Mouse (Mus musculus): ENCODE data around the gene Epb41l4b. TPM values are rescaled to one million over a fixed set of nuclear protein-coding genes. Genes with fewer than 3 reads are reported as not detected.

The Epb41l4b gene
- 6.7 and 8.4 TPM in 2 replicates for polyA plus RNA-seq (2015; fragmentation: Nextera tagmentation; extraction: Ambion mirVana)

DNA sequence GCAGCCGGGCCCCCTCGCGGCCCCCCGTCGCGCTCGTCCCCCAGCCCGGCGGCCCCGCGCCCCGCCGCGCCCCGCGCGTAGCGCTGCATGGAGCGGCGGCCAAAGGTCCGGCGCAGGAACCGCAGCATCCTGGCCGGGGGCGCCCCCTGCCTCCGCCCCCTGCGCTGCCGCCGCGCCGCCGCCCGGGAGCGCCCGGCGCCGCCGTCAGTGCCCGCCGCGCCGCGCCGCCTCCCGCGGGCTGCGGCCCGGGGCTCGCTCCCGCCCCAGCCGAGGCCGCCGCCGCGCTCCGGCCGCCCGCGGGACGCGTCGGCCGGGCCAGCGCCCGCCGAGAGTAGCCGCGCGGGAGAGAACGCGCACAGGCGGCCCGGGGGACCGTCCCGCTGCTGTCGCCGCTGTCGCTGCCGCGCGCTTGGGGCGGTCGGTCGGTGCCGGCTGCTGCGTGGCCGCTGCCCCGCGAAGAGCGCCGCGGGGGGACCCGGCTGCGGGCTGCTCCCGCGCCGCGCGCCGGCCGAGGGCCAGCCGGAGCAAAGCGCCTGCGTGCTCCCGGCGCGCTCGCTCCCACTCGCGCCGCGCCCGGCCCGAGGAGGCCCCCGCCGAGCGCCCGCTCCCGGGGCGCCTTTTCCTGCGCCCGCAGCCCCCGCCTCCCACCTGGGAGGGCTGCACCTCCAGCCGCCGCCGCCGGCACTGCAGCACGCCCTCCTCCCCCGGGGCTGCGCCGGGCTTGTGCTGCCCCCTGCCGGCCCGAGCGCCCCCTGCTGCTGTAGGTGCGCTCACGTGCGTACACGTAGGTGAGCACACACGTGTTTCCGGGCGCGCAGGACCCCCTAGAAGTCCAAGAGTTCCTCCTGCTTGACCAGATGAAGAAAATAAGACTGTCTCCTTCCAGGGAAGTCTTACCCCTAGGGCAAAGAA, at the start of gene Epb41l4b:
Gene Epb41l4b (minus strand): TSS at position 412 of the 912 bp plus-strand sequence.
- H3K4me1 ChIP-seq (ENCODE audit: insufficient read depth) = peaks cover 5% of the 10 kb centered on the region
- ATAC-seq (peak; percentile 73), DNase-seq (peak; percentile 85)
- H3K4me2 ChIP-seq (ENCODE audit: low read depth, low read length) = peak within 1 kb of the TSS; percentile 82
- peak within 1 kb of the TSS; percentile 39 for H3K27ac ChIP-seq (ENCODE audit: low read depth)
- peaks cover 25% of the 10 kb centered on the region for H3K27me3 ChIP-seq (ENCODE audit: insufficient read depth, low read length)
- H3K36me3 ChIP-seq (replicated peaks; ENCODE audit: insufficient read depth, low read length) = no peaks in the 10 kb centered on the region
- H3K4me3 ChIP-seq (ENCODE audit: low read depth, low read length) = peak within 1 kb of the TSS; percentile 58
- WGBS (ENCODE audit: insufficient replicate concordance) = under 1% methylated on average over 56 of the region's 142 CpGs
- H3K9ac ChIP-seq (replicated peaks) = peak within 1 kb of the TSS; percentile 64
- TF ChIP-seq CTCF (IDR thresholded peaks at IDR 0.05; ENCODE audit: low read depth) (peak; percentile 88), EP300 (IDR thresholded peaks at IDR 0.05; ENCODE audit: low read depth) (no peak)
- no peaks in the 10 kb centered on the region for H3K9me3 ChIP-seq (ENCODE audit: low read length)

DNA sequence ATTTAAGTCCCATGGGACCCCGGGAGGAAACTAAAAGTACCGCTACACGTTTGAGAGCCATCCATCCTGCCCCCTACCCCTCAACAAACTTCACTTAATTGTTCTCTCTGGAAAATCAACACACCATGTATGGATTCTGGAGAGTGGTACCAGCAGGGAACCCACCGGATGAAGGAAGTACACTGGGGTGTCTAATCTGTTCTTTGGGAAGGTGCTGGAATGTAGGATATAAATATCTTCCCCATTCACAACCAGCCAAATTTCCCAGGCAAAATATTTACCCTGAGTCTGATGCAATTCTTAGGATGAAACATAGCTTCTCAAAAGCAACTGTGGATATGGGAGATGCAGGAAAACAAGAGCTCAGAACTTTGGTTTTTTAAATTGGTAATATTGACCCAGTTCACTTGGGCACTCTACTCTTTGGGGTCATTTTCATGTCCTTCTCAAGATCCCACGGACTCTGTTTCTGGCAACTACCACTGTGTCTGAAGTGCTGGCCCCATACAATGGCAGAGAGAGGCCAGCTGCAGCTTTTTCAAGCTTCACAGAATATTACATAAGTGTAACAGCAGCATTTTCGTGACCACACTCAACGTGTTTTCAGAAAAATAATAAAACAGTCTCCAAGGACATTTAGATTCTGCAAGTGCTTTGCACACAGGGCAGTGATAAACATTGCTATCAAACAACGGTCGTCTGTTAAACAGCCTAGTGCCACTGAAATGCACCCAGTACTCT, 48.5 kb upstream of the Epb41l4b start:
- no peaks in the 10 kb centered on the region for H3K4me1 ChIP-seq (ENCODE audit: insufficient read depth)
- H3K27me3 ChIP-seq (ENCODE audit: insufficient read depth, low read length) = 0 out of 2 replicates have a peak, but pooled peaks cover under 1% of the 10 kb centered on the region
- no peaks in the 10 kb centered on the region for H3K9me3 ChIP-seq (ENCODE audit: low read length)
- H3K27ac ChIP-seq (ENCODE audit: low read depth) = no peak overlapping the region
- no peak overlapping the region for H3K4me2 ChIP-seq (ENCODE audit: low read depth, low read length)
- no peak overlapping the region for H3K4me3 ChIP-seq (ENCODE audit: low read depth, low read length)
- H3K9ac ChIP-seq (replicated peaks) = no peak overlapping the region
- ATAC-seq = no peak
- WGBS (ENCODE audit: insufficient replicate concordance) = 65% methylated on average over 9 of the region's 9 CpGs
- TF ChIP-seq EP300 (IDR thresholded peaks at IDR 0.05; ENCODE audit: low read depth) = no peak
- no peak for TF ChIP-seq CTCF (IDR thresholded peaks at IDR 0.05; ENCODE audit: low read depth)
- no peaks in the 10 kb centered on the region for H3K36me3 ChIP-seq (replicated peaks; ENCODE audit: insufficient read depth, low read length)
- no peak for DNase-seq

DNA sequence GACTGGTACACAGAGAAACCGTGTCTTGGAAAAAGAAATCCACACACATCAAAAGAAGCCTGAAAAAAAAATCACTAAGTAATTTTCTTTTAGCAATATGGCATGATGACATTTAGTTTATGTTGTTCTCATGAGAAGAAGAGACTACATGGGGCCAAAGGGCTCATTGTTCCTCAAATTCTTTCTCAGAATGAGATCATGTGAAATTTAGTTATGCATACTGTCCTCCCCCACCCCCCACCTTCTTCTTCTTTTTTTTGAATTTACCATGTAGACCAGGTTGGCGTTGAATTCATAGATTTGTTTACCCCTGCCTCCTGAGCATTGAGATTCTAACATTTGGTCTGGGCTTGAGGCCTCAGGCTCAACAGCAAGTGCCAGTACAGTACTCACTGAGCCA, 46.6 kb upstream of the Epb41l4b start:
- WGBS (ENCODE audit: insufficient replicate concordance) = 73% methylated on average over 2 of the region's 2 CpGs
- no peaks in the 10 kb centered on the region for H3K36me3 ChIP-seq (replicated peaks; ENCODE audit: insufficient read depth, low read length)
- no peak for DNase-seq
- TF ChIP-seq CTCF (IDR thresholded peaks at IDR 0.05; ENCODE audit: low read depth) = no peak
- TF ChIP-seq EP300 (IDR thresholded peaks at IDR 0.05; ENCODE audit: low read depth) = no peak
- H3K27ac ChIP-seq (ENCODE audit: low read depth) = no peak overlapping the region
- ATAC-seq = no peak
- H3K4me1 ChIP-seq (ENCODE audit: insufficient read depth) = no peaks in the 10 kb centered on the region
- no peak overlapping the region for H3K9ac ChIP-seq (replicated peaks)
- no peak overlapping the region for H3K4me3 ChIP-seq (ENCODE audit: low read depth, low read length)
- no peak overlapping the region for H3K4me2 ChIP-seq (ENCODE audit: low read depth, low read length)
- H3K9me3 ChIP-seq (ENCODE audit: low read length) = no peaks in the 10 kb centered on the region
- 0 out of 2 replicates have a peak, but pooled peaks cover 2% of the 10 kb centered on the region for H3K27me3 ChIP-seq (ENCODE audit: insufficient read depth, low read length)

DNA sequence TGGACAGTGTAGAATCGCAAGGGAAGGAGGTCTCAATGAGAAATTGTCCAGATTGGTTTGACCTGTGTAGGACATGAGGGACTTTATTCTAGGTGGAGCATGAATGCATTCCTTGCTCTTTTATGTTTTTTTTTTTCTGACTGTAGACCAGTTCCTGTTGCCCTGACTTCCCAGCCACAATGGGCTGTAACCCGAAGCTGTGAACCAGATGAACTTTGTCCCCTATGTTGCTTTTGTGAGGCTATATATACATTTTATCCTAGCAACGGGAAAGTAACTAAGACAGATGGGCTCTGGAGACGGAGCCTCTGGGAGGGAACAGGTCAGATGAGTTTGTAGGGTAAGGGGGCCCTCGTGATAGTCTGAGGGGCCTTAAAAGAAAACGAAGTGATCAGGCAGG, 42.8 kb upstream of the Epb41l4b start:
- no peak for DNase-seq
- Histone ChIP-seq H3K36me3 (replicated peaks; ENCODE audit: insufficient read depth, low read length) (no peaks in the 10 kb centered on the region), H3K4me2 (ENCODE audit: low read depth, low read length) (no peak overlapping the region), H3K9ac (replicated peaks) (no peak overlapping the region), H3K9me3 (ENCODE audit: low read length) (no peaks in the 10 kb centered on the region), H3K4me3 (ENCODE audit: low read depth, low read length) (no peak overlapping the region), H3K27ac (ENCODE audit: low read depth) (no peak overlapping the region), H3K27me3 (ENCODE audit: insufficient read depth, low read length) (0 out of 2 replicates have a peak, but pooled peaks cover 2% of the 10 kb centered on the region), H3K4me1 (ENCODE audit: insufficient read depth) (no peaks in the 10 kb centered on the region)
- no peak for ATAC-seq
- TF ChIP-seq CTCF (IDR thresholded peaks at IDR 0.05; ENCODE audit: low read depth) (no peak), EP300 (IDR thresholded peaks at IDR 0.05; ENCODE audit: low read depth) (no peak)
- WGBS (ENCODE audit: insufficient replicate concordance) = 20% methylated on average over 6 of the region's 6 CpGs

DNA sequence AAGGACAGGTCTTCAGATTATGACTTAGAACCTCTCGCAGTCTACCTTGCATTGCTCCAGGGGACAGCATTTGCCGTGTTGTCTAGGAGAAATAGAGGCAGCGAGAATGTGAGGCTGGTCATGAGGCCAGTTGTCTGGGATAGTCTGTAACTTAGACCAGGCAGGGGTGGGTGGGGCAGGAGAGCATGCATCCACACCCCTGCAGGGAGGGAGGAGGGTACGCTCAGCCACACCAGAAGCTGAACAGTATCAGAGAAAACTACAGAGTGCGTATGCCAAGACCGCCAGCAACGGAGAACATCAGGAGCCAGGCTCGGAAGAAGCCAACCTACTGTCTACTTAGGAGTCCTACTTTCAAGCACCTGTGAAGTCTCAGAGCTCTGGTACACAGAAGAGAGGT, 42.2 kb upstream of the Epb41l4b start:
- H3K4me2 ChIP-seq (ENCODE audit: low read depth, low read length) = no peak overlapping the region
- H3K9ac ChIP-seq (replicated peaks) = no peak overlapping the region
- DNase-seq (no peak), ATAC-seq (no peak)
- H3K27me3 ChIP-seq (ENCODE audit: insufficient read depth, low read length) = 0 out of 2 replicates have a peak, but pooled peaks cover 2% of the 10 kb centered on the region
- TF ChIP-seq EP300 (IDR thresholded peaks at IDR 0.05; ENCODE audit: low read depth) (no peak), CTCF (IDR thresholded peaks at IDR 0.05; ENCODE audit: low read depth) (no peak)
- H3K4me1 ChIP-seq (ENCODE audit: insufficient read depth) = no peaks in the 10 kb centered on the region
- H3K9me3 ChIP-seq (ENCODE audit: low read length) = no peaks in the 10 kb centered on the region
- no peak overlapping the region for H3K27ac ChIP-seq (ENCODE audit: low read depth)
- no peaks in the 10 kb centered on the region for H3K36me3 ChIP-seq (replicated peaks; ENCODE audit: insufficient read depth, low read length)
- H3K4me3 ChIP-seq (ENCODE audit: low read depth, low read length) = no peak overlapping the region
- 75% methylated on average over 8 of the region's 8 CpGs for WGBS (ENCODE audit: insufficient replicate concordance)

DNA sequence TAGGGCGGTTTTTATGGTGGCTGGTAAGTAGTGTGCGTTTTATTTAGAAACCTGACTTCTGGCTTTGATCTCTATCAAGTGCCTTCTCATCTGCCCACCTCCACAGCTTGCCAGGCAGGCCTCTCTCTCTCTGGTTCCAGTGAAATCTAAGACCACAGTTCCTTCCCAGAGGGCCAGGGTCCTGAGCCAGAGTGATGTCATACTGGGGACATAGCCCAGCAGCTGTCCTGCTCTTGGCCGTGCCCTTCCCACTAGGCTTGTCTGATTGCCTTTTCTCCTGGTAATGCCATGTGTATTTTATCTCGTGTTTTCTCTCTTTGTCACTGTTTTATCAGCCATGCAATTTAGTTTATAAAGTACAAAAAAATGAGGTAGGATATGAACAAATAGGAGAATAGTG, 40.3 kb upstream of the Epb41l4b start:
- DNase-seq = no peak
- no peak for TF ChIP-seq CTCF (IDR thresholded peaks at IDR 0.05; ENCODE audit: low read depth)
- no peak for TF ChIP-seq EP300 (IDR thresholded peaks at IDR 0.05; ENCODE audit: low read depth)
- ATAC-seq = no peak
- Histone ChIP-seq H3K4me2 (ENCODE audit: low read depth, low read length) (no peak overlapping the region), H3K4me3 (ENCODE audit: low read depth, low read length) (no peak overlapping the region), H3K4me1 (ENCODE audit: insufficient read depth) (no peaks in the 10 kb centered on the region), H3K9me3 (ENCODE audit: low read length) (no peaks in the 10 kb centered on the region), H3K9ac (replicated peaks) (no peak overlapping the region), H3K27ac (ENCODE audit: low read depth) (no peak overlapping the region), H3K36me3 (replicated peaks; ENCODE audit: insufficient read depth, low read length) (no peaks in the 10 kb centered on the region), H3K27me3 (ENCODE audit: insufficient read depth, low read length) (0 out of 2 replicates have a peak, but pooled peaks cover 2% of the 10 kb centered on the region)
- WGBS (ENCODE audit: insufficient replicate concordance) = 70% methylated on average over 4 of the region's 4 CpGs
